Mouse (Mus musculus) stomach, postnatal 0 days (tissue): ENCODE data around the gene Fam53b.

Experiments used
- CTCF ChIP-seq: IDR thresholded peaks from 2 replicates; pipeline ENCODE4 v1.5.1; 2016; ENCODE audit warnings: antibody characterized with exemption, low read depth, mild to moderate bottlenecking, moderate library complexity
- EP300 ChIP-seq: optimal IDR thresholded peaks from 2 replicates; pipeline ENCODE3; 2016; ENCODE audit warnings: antibody characterized with exemption

- TF ChIP-seq CTCF (no peak), EP300 (no peak)
Measured at GRCm38 (mm10) chr7:132775333-132775732, 38.4 kb downstream of the Fam53b start.
